Mouse (Mus musculus): Measurements from ENCODE around the gene Pomc. TPM values are rescaled to one million over a fixed set of nuclear protein-coding genes. Genes with fewer than 3 reads are reported as not detected.
"Not testable (repeated sequence)": the region's sequence is repeated elsewhere in the genome, so short reads cannot be mapped to it uniquely, and the experiment has no call there.

The Pomc gene
- polyA plus RNA-seq, 1 experiment, result 0.41 TPM

GRCm38 (mm10) chr12:3967196-3967595 is 12.4 kb downstream of the Pomc start:
- no peak for DNase-seq (ENCODE audit: low spot score)

- DNase-seq (ENCODE audit: low spot score), result no peak
These were observed 13.6 kb downstream of the Pomc start for GRCm38 (mm10) chr12:3968380-3968779.

- DNase-seq (ENCODE audit: low spot score), result not testable (repeated sequence)
These were observed 18.4 kb downstream of the Pomc start for GRCm38 (mm10) chr12:3973169-3973568.

- DNase-seq (ENCODE audit: low spot score), result no peak
These were observed 26.2 kb downstream of the Pomc start for GRCm38 (mm10) chr12:3980991-3981349.

GRCm38 (mm10) chr12:3981350-3982131 is 26.8 kb downstream of the Pomc start:
- DNase-seq (ENCODE audit: low spot score), result no peak

- DNase-seq (ENCODE audit: low spot score), result no peak
These were observed 27.5 kb downstream of the Pomc start for GRCm38 (mm10) chr12:3982257-3982656.

- DNase-seq (ENCODE audit: low spot score), result no peak
These were observed 29.0 kb downstream of the Pomc start for GRCm38 (mm10) chr12:3983736-3984135.

- no peak for DNase-seq (ENCODE audit: low spot score)
These were observed 29.7 kb downstream of the Pomc start for GRCm38 (mm10) chr12:3984446-3984845.

GRCm38 (mm10) chr12:3989943-3990342 is 35.2 kb downstream of the Pomc start:
- DNase-seq (ENCODE audit: low spot score), result no peak

- no peak for DNase-seq (ENCODE audit: low spot score)
These were observed 36.3 kb downstream of the Pomc start for GRCm38 (mm10) chr12:3991047-3991446.

- DNase-seq (ENCODE audit: low spot score), result no peak
These were observed 42.0 kb downstream of the Pomc start for GRCm38 (mm10) chr12:3996749-3997148.

GRCm38 (mm10) chr12:4000406-4000805 is 45.7 kb downstream of the Pomc start:
- no peak for DNase-seq (ENCODE audit: low spot score)

GRCm38 (mm10) chr12:4004648-4005047 is 49.9 kb downstream of the Pomc start:
- DNase-seq (ENCODE audit: low spot score), result no peak

- no peak for DNase-seq (ENCODE audit: low spot score)
These were observed 51.3 kb downstream of the Pomc start for GRCm38 (mm10) chr12:4006079-4006478.

- no peak for DNase-seq (ENCODE audit: low spot score)
These were observed 52.4 kb downstream of the Pomc start for GRCm38 (mm10) chr12:4007181-4007580.

- no peak for DNase-seq (ENCODE audit: low spot score)
These were observed 53.0 kb downstream of the Pomc start for GRCm38 (mm10) chr12:4007766-4008165.

GRCm38 (mm10) chr12:4008731-4009130 is 54.0 kb downstream of the Pomc start:
- DNase-seq (ENCODE audit: low spot score), result no peak

Other genes with a start within 250 kb of the Pomc start
- 14.8 and 16.6 TPM in 2 replicates for gene Dnmt3a, start 148.9 kb upstream of the Pomc start, polyA plus RNA-seq (2012; rRNA removed)
- gene Efr3b, start 84.0 kb downstream of the Pomc start, polyA plus RNA-seq (2012; rRNA removed), result 1.6 and 1.8 TPM in 2 replicates
- 10.3 and 10.4 TPM in 2 replicates for gene Dnajc27, start 127.6 kb downstream of the Pomc start, polyA plus RNA-seq (2012; rRNA removed)
- 4.2 and 6.5 TPM in 2 replicates for gene Adcy3, start 178.2 kb downstream of the Pomc start, polyA plus RNA-seq (2012; rRNA removed)